Comparison of ENCODE assay signal across 9 mouse cellular contexts in the genomic region with DNA sequence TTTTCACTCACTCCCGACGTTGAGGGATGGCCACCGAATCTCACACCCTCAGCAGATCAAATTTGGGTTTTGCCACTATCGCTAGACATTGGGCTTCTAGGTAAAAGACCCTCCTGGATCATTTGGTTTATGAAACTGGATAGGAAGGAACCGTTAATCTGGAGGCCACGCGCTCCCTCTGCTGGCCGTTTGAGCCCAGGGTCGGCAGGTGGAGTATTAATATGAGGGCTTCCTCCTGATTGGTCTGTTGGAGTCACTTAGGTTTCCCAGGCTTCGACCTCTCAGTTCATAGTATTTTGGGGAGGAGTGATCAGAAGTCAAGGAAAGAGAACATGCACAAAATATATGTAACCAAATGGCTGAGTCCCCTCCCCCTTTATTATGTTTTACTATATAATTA. TPM values are rescaled to one million over a fixed set of nuclear protein-coding genes. Genes with fewer than 3 reads are reported as not detected.
A peak's percentile ranks its signal among the peaks of the same experiment; 100 is the strongest.
DNase-seq lines count a peak whose midpoint lies in the region; ATAC-seq and TF ChIP-seq lines count a peak whose summit lies in the region.
"Had no signal": no experiment of that assay in that cellular context is flagged by ENCODE, and none has a peak within 500 bp of the region (broad histone marks: within the 10 kb centered on the region; RNA-seq: fewer than 3 reads in every experiment).

No protein-coding gene starts in this region.

- ATAC-seq in hindbrain, embryonic 13.5 days (ENCODE audit: low FRiP score): no peak
- ATAC-seq in forebrain, embryonic 15.5 days (replicated peaks): 0 out of 2 replicates have a peak, but pooled peaks have one; percentile 38
- ATAC-seq in midbrain, embryonic 11.5 days (ENCODE audit: low FRiP score): peak; percentile 57
- no peak for ATAC-seq in megakaryocyte-erythroid progenitor cell, adult 5-6 weeks (replicated peaks; ENCODE audit: low FRiP score, low TSS enrichment, poor library complexity, severe bottlenecking)

- H3K9ac ChIP-seq in hindbrain, embryonic 13.5 days: no peak overlapping the region
- H3K9ac ChIP-seq in forebrain, embryonic 15.5 days (replicated peaks): no peak overlapping the region
- H3K9ac ChIP-seq in midbrain, embryonic 11.5 days (ENCODE audit: low read length): no peak overlapping the region

- WGBS in hindbrain, embryonic 10.5 days: 44% methylated on average over 10 of the region's 10 CpGs
- 46% methylated on average over 10 of the region's 10 CpGs for WGBS in hindbrain, embryonic 13.5 days
- WGBS in bone marrow, adult 2 months: 28% methylated on average over 10 of the region's 10 CpGs
- WGBS in forebrain, embryonic 15.5 days: 52% methylated on average over 10 of the region's 10 CpGs
- WGBS in midbrain, embryonic 11.5 days: 43% methylated on average over 10 of the region's 10 CpGs

- no peaks in the 10 kb centered on the region for H3K79me2 ChIP-seq in C2C12 (ENCODE audit: control insufficient read depth, insufficient read depth)

- no peak for TF ChIP-seq POLR2A in bone marrow, adult 2 months (IDR thresholded peaks at IDR 0.05; ENCODE audit: borderline replicate concordance, control insufficient read depth, low read depth, low read length)

- no peaks in the 10 kb centered on the region for H3K36me3 ChIP-seq in hindbrain, embryonic 10.5 days
- H3K36me3 ChIP-seq in hindbrain, embryonic 13.5 days: no peaks in the 10 kb centered on the region
- H3K36me3 ChIP-seq in C2C12 (ENCODE audit: control insufficient read depth, insufficient read depth): no peaks in the 10 kb centered on the region
- H3K36me3 ChIP-seq in forebrain, embryonic 15.5 days: no peaks in the 10 kb centered on the region
- no peaks in the 10 kb centered on the region for H3K36me3 ChIP-seq in midbrain, embryonic 11.5 days (ENCODE audit: control insufficient read depth, insufficient read depth, low read length)

- no peaks in the 10 kb centered on the region for H3K79me3 ChIP-seq in C2C12 (ENCODE audit: low read depth)

- no peak overlapping the region for H3ac ChIP-seq in C2C12 (ENCODE audit: control insufficient read depth, insufficient read length, low read depth)

- H3K4me2 ChIP-seq in hindbrain, embryonic 13.5 days: no peak overlapping the region
- H3K4me2 ChIP-seq in forebrain, embryonic 15.5 days (replicated peaks): no peak overlapping the region
- H3K4me2 ChIP-seq in midbrain, embryonic 11.5 days: no peak overlapping the region

- H3K4me1 ChIP-seq in hindbrain, embryonic 10.5 days (replicated peaks): no peaks in the 10 kb centered on the region
- H3K4me1 ChIP-seq in hindbrain, embryonic 13.5 days (replicated peaks): no peaks in the 10 kb centered on the region
- H3K4me1 ChIP-seq in bone marrow, adult 2 months (ENCODE audit: control insufficient read depth, insufficient read depth, low read length): no peaks in the 10 kb centered on the region
- H3K4me1 ChIP-seq in forebrain, embryonic 15.5 days: no peaks in the 10 kb centered on the region
- no peaks in the 10 kb centered on the region for H3K4me1 ChIP-seq in midbrain, embryonic 11.5 days (ENCODE audit: control insufficient read depth, insufficient read depth, low read length)

- no peaks in the 10 kb centered on the region for H3K9me3 ChIP-seq in hindbrain, embryonic 10.5 days
- H3K9me3 ChIP-seq in hindbrain, embryonic 13.5 days: no peaks in the 10 kb centered on the region
- no peaks in the 10 kb centered on the region for H3K9me3 ChIP-seq in forebrain, embryonic 15.5 days
- H3K9me3 ChIP-seq in midbrain, embryonic 11.5 days (ENCODE audit: control insufficient read depth, low read length): no peaks in the 10 kb centered on the region

- H3K27ac ChIP-seq in hindbrain, embryonic 10.5 days: no peak overlapping the region
- no peak overlapping the region for H3K27ac ChIP-seq in hindbrain, embryonic 13.5 days
- H3K27ac ChIP-seq in bone marrow, adult 2 months (ENCODE audit: control insufficient read depth, insufficient read depth, low read depth, low read length, poor library complexity): no peak overlapping the region
- no peak overlapping the region for H3K27ac ChIP-seq in forebrain, embryonic 15.5 days (replicated peaks)
- no peak overlapping the region for H3K27ac ChIP-seq in layer of hippocampus, adult 2 months
- no peak overlapping the region for H3K27ac ChIP-seq in midbrain, embryonic 11.5 days (ENCODE audit: low read depth, low read length)

- TF ChIP-seq CTCF in C2C12 (IDR thresholded peaks at IDR 0.05; ENCODE audit: control insufficient read depth, insufficient read depth, insufficient read length): peak; percentile 6
- TF ChIP-seq CTCF in bone marrow, adult 2 months (IDR thresholded peaks at IDR 0.05; ENCODE audit: control insufficient read depth, insufficient read depth, low read length): peak; percentile 44
- peak; percentile 85 for TF ChIP-seq CTCF in layer of hippocampus, adult 2 months (conservative IDR thresholded peaks at IDR 0.05)

- DNase-seq in hindbrain, embryonic 10.5 days (ENCODE audit: low spot score): peak; percentile 38
- DNase-seq in layer of hippocampus, adult 2 months (ENCODE audit: low spot score in 2 of 2): peak; percentile 25 to 59
- peak; percentile 89 for DNase-seq in midbrain, embryonic 11.5 days (ENCODE audit: low spot score, missing footprints)

- H3K4me3 ChIP-seq in hindbrain, embryonic 10.5 days: no peak overlapping the region
- no peak overlapping the region for H3K4me3 ChIP-seq in hindbrain, embryonic 13.5 days
- H3K4me3 ChIP-seq in C2C12 (ENCODE audit: insufficient read depth, poor library complexity, severe bottlenecking): no peak overlapping the region
- no peak overlapping the region for H3K4me3 ChIP-seq in bone marrow, adult 2 months (replicated peaks; ENCODE audit: control insufficient read depth, low read depth, low read length)
- H3K4me3 ChIP-seq in forebrain, embryonic 15.5 days: no peak overlapping the region
- no peak overlapping the region for H3K4me3 ChIP-seq in layer of hippocampus, adult 2 months
- no peak overlapping the region for H3K4me3 ChIP-seq in midbrain, embryonic 11.5 days (ENCODE audit: low read depth, low read length)
- H3K4me3 ChIP-seq: myocyte had no signal

- no peaks in the 10 kb centered on the region for H3K27me3 ChIP-seq in hindbrain, embryonic 10.5 days (ENCODE audit: insufficient read depth, poor library complexity, severe bottlenecking)
- H3K27me3 ChIP-seq in hindbrain, embryonic 13.5 days: no peaks in the 10 kb centered on the region
- H3K27me3 ChIP-seq in C2C12 (ENCODE audit: control insufficient read depth, insufficient read depth, insufficient read length): no peaks in the 10 kb centered on the region
- H3K27me3 ChIP-seq in forebrain, embryonic 15.5 days: no peaks in the 10 kb centered on the region
- H3K27me3 ChIP-seq in midbrain, embryonic 11.5 days (ENCODE audit: control insufficient read depth, insufficient read depth, low read length): no peaks in the 10 kb centered on the region

TF ChIP-seq in C2C12, 6 proteins besides CTCF, POLR2A, EP300 and RAD21:
- TF ChIP-seq MYOD1 (IDR thresholded peaks at IDR 0.05; ENCODE audit: control insufficient read depth, insufficient read length, low read depth) (no peak), MAX (IDR thresholded peaks at IDR 0.05) (no peak), FOSL1 (IDR thresholded peaks at IDR 0.05; ENCODE audit: insufficient read depth, low read length, poor library complexity, severe bottlenecking) (no peak), USF1 (IDR thresholded peaks at IDR 0.05; ENCODE audit: low read depth) (no peak), MYOG (IDR thresholded peaks at IDR 0.05; ENCODE audit: control insufficient read depth, extremely low read depth, insufficient read length) (no peak), CEBPB (IDR thresholded peaks at IDR 0.05; ENCODE audit: low read depth) (no peak)

RNA-seq across cellular contexts. Expression of a gene that starts 2.5 kb away (rescaled TPM):
- polyA plus RNA-seq in hindbrain, embryonic 10.5 days (2016; fragmentation: Nextera tagmentation; extraction: Ambion mirVana): 19.9 and 20.8 TPM in 2 replicates
- 25.3 and 29.5 TPM in 2 replicates for polyA plus RNA-seq in hindbrain, embryonic 13.5 days (2015; fragmentation: Nextera tagmentation; extraction: Ambion mirVana)
- polyA plus RNA-seq in C2C12 (2012; fragmentation: generic; extraction: Trizol): 0.47 TPM
- 1.00 TPM in 1 of 2 replicates, not detected in the other for polyA plus RNA-seq in bone marrow, adult 2 months (2011; ENCODE audit: insufficient read depth, insufficient read length, low replicate concordance, missing spikeins)
- 20.4 TPM in 2 replicates for polyA plus RNA-seq in forebrain, embryonic 15.5 days (2015; fragmentation: Nextera tagmentation; extraction: Ambion mirVana)
- total RNA-seq in layer of hippocampus, adult 2 months (2021): 10 to 100 TPM; 26.0 to 26.3 TPM
- polyA plus RNA-seq in midbrain, embryonic 11.5 days (2014; fragmentation: Nextera tagmentation; extraction: Ambion mirVana): 29.3 and 35.7 TPM in 2 replicates
- not detected in 2 replicates for total RNA-seq in megakaryocyte-erythroid progenitor cell, adult 5-6 weeks (2014; fragmentation: Nextera tagmentation)
- not detected in 2 replicates for total RNA-seq in megakaryocyte-erythroid progenitor cell, adult 5-6 weeks (2017)

RNA-seq across cellular contexts. Expression of a gene that starts 34.0 kb away (rescaled TPM):
- polyA plus RNA-seq in hindbrain, embryonic 10.5 days (2016; fragmentation: Nextera tagmentation; extraction: Ambion mirVana): 15.1 and 15.4 TPM in 2 replicates
- 15.2 and 15.3 TPM in 2 replicates for polyA plus RNA-seq in hindbrain, embryonic 13.5 days (2015; fragmentation: Nextera tagmentation; extraction: Ambion mirVana)
- 3.1 TPM for polyA plus RNA-seq in C2C12 (2012; fragmentation: generic; extraction: Trizol)
- polyA plus RNA-seq in bone marrow, adult 2 months (2011; ENCODE audit: insufficient read depth, insufficient read length, low replicate concordance, missing spikeins): 7.8 and 13.3 TPM in 2 replicates
- polyA plus RNA-seq in forebrain, embryonic 15.5 days (2015; fragmentation: Nextera tagmentation; extraction: Ambion mirVana): 11.1 and 11.8 TPM in 2 replicates
- 10 to 100 TPM in 1 of 2 experiments, 1 to 10 TPM in 1; 9.5 to 10.2 TPM for total RNA-seq in layer of hippocampus, adult 2 months (2021)
- polyA plus RNA-seq in midbrain, embryonic 11.5 days (2014; fragmentation: Nextera tagmentation; extraction: Ambion mirVana): 9.1 and 10.2 TPM in 2 replicates
- 1.2 TPM in 1 of 2 replicates, not detected in the other for total RNA-seq in megakaryocyte-erythroid progenitor cell, adult 5-6 weeks (2014; fragmentation: Nextera tagmentation)
- 0.84 and 1.8 TPM in 2 replicates for total RNA-seq in megakaryocyte-erythroid progenitor cell, adult 5-6 weeks (2017)

Comparison
In these comparisons a context has a peak if more than half of its experiments do, and no peak if none do; other contexts are left out.
1. DNase-seq: peak in every context shown above with its lines; median percentile 89 in midbrain, embryonic 11.5 days; 42 in layer of hippocampus, adult 2 months; 38 in hindbrain, embryonic 10.5 days.
2. ATAC-seq: peak in forebrain, embryonic 15.5 days (single experiment) and midbrain, embryonic 11.5 days (single experiment); none in hindbrain, embryonic 13.5 days (single experiment) and megakaryocyte-erythroid progenitor cell, adult 5-6 weeks (single experiment).
3. CTCF ChIP-seq: peak in every context shown above with its lines; median percentile 85 in layer of hippocampus, adult 2 months; 44 in bone marrow, adult 2 months; 6 in C2C12.
4. RNA of a gene that starts 2.5 kb away (polyA plus RNA-seq): 29.3 to 35.7 TPM in midbrain, embryonic 11.5 days, 25.3 to 29.5 TPM in hindbrain, embryonic 13.5 days, 20.4 TPM in forebrain, embryonic 15.5 days and 19.9 to 20.8 TPM in hindbrain, embryonic 10.5 days; 1.00 TPM in bone marrow, adult 2 months and 0.47 TPM in C2C12 (single experiment); every median in the first group is over 10 times any median in the second.